Mouse (Mus musculus) midbrain, embryonic 13.5 days (tissue): ENCODE results near the gene Slamf9. TPM values are rescaled to one million over a fixed set of nuclear protein-coding genes. Genes with fewer than 3 reads are reported as not detected.

Source experiments
- ATAC-seq: fragments of 200-750 bp; cut with Nextera tagmentation; 2 replicates; pipeline ENCODE4 v1.8.0; 2017; ENCODE audit warnings: mild to moderate bottlenecking, moderate TSS enrichment, moderate library complexity
- H3K27ac ChIP-seq: fragments of 300-500 bp; sonication (generic); 2 replicates; pipeline ENCODE4 v1.5.1; 2015; ENCODE audit warnings: inconsistent platforms, mild to moderate bottlenecking, moderate library complexity
- H3K27me3 ChIP-seq: fragments of 300-500 bp; sonication (generic); 2 replicates; pipeline ENCODE4 v1.6.1; 2015; ENCODE audit warnings: mild to moderate bottlenecking, inconsistent platforms
- H3K36me3 ChIP-seq: fragments of 300-500 bp; sonication (generic); 2 replicates; pipeline ENCODE4 v1.6.1; 2015; ENCODE audit warnings: mild to moderate bottlenecking, inconsistent platforms
- H3K4me1 ChIP-seq: fragments of 300-500 bp; sonication (generic); replicated peaks from 2 replicates; pipeline ENCODE4 v1.6.1; 2015; ENCODE audit warnings: inconsistent platforms
- H3K4me2 ChIP-seq: fragments of 300-500 bp; sonication (generic); replicated peaks from 2 replicates; pipeline ENCODE4 v1.6.1; 2015; ENCODE audit warnings: moderate library complexity, mild to moderate bottlenecking, inconsistent platforms
- H3K4me3 ChIP-seq: fragments of 300-500 bp; sonication (generic); replicated peaks from 2 replicates; pipeline ENCODE4 v1.5.1; 2015; ENCODE audit warnings: mild to moderate bottlenecking, inconsistent platforms
- H3K9ac ChIP-seq: fragments of 300-500 bp; sonication (generic); replicated peaks from 2 replicates; pipeline ENCODE4 v1.6.1; 2015; ENCODE audit warnings: mild to moderate bottlenecking, inconsistent platforms
- H3K9me3 ChIP-seq: fragments of 300-500 bp; sonication (generic); 2 replicates; pipeline ENCODE4 v1.6.1; 2016; ENCODE audit warnings: mild to moderate bottlenecking, inconsistent platforms
- WGBS: fragments of 180-500 bp; shearing (Covaris S2); methylation state at CpG from one replicate; pipeline ENCODE4 v1.1.7; 2015; 5-methylcytosine and 5-hydroxymethylcytosine counted together
- polyA plus RNA-seq: library from polyadenylated mRNA; unstranded; fragments of >200 nt; fragmentation: Nextera tagmentation; extraction: Ambion mirVana; gene quantifications from 2 replicates; pipeline ENCODE4 v1.2.1, GENCODE M21; 2015

Gene Slamf9
- 0.31 TPM in 1 of 2 replicates, not detected in the other for polyA plus RNA-seq

- H3K27ac ChIP-seq: no peak within 1 kb of the TSS
- no peak within 1 kb of the TSS for H3K4me3 ChIP-seq
- no peaks in the 10 kb centered on the region for H3K4me1 ChIP-seq
- H3K27me3 ChIP-seq: no peaks in the 10 kb centered on the region
- H3K36me3 ChIP-seq: no peaks in the 10 kb centered on the region
- 82% methylated on average over 7 of the region's 7 CpGs for WGBS
- no peak for ATAC-seq
- no peak within 1 kb of the TSS for H3K9ac ChIP-seq
- no peak within 1 kb of the TSS for H3K4me2 ChIP-seq
- no peaks in the 10 kb centered on the region for H3K9me3 ChIP-seq
These were observed at the start of gene Slamf9 for GRCm38 (mm10) chr1:172475054-172475741. TSS of gene Slamf9 (plus strand) at chr1:172475358.

- Histone ChIP-seq H3K4me1 (no peaks in the 10 kb centered on the region), H3K4me3 (no peak overlapping the region), H3K9me3 (no peaks in the 10 kb centered on the region), H3K36me3 (no peaks in the 10 kb centered on the region), H3K27me3 (0 out of 2 replicates have a peak, but pooled peaks cover 3% of the 10 kb centered on the region), H3K27ac (no peak overlapping the region), H3K4me2 (no peak overlapping the region), H3K9ac (no peak overlapping the region)
- WGBS: 52% methylated on average over 1 of the region's 1 CpGs
- no peak for ATAC-seq
These were observed 48.7 kb upstream of the Slamf9 start for GRCm38 (mm10) chr1:172426419-172426818.

DNA sequence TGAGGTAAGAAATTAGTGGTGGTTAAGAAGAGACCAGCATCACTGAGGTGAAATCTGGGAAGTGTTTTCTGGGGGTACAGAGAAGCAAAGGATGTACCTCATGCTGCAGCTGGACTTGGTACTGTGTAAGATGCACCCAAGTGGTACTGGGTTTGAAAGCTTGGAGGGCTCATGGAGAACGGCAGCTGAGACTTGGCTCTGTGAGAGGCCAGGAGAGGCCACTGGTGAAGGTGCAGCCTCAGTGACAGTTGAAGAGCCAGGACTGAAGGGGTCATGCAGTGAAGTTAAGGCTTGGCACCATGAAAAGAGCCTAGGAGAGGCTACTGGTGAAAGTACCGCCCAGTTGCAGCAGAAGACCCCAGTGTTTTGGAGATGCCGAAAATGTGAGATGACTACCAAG, 47.3 kb upstream of the Slamf9 start:
- H3K4me2 ChIP-seq: no peak overlapping the region
- H3K4me3 ChIP-seq: no peak overlapping the region
- no peaks in the 10 kb centered on the region for H3K4me1 ChIP-seq
- no peaks in the 10 kb centered on the region for H3K9me3 ChIP-seq
- no peak for ATAC-seq
- H3K27ac ChIP-seq: no peak overlapping the region
- H3K9ac ChIP-seq: no peak overlapping the region
- 92% methylated on average over 3 of the region's 3 CpGs for WGBS
- H3K36me3 ChIP-seq: no peaks in the 10 kb centered on the region
- 0 out of 2 replicates have a peak, but pooled peaks cover 3% of the 10 kb centered on the region for H3K27me3 ChIP-seq

GRCm38 (mm10) chr1:172428614-172429013, 46.5 kb upstream of the Slamf9 start:
- H3K9ac ChIP-seq: no peak overlapping the region
- ATAC-seq: no peak
- H3K4me3 ChIP-seq: no peak overlapping the region
- no peaks in the 10 kb centered on the region for H3K4me1 ChIP-seq
- 0 out of 2 replicates have a peak, but pooled peaks cover 3% of the 10 kb centered on the region for H3K27me3 ChIP-seq
- no peaks in the 10 kb centered on the region for H3K36me3 ChIP-seq
- WGBS: 94% methylated on average over 1 of the region's 1 CpGs
- no peak overlapping the region for H3K27ac ChIP-seq
- no peaks in the 10 kb centered on the region for H3K9me3 ChIP-seq
- no peak overlapping the region for H3K4me2 ChIP-seq

- no peaks in the 10 kb centered on the region for H3K9me3 ChIP-seq
- H3K27ac ChIP-seq: no peak overlapping the region
- no peaks in the 10 kb centered on the region for H3K4me1 ChIP-seq
- no peaks in the 10 kb centered on the region for H3K36me3 ChIP-seq
- no peak for ATAC-seq
- 0 out of 2 replicates have a peak, but pooled peaks cover 3% of the 10 kb centered on the region for H3K27me3 ChIP-seq
- no peak overlapping the region for H3K9ac ChIP-seq
- WGBS: 61% methylated on average over 9 of the region's 9 CpGs
- no peak overlapping the region for H3K4me3 ChIP-seq
- no peak overlapping the region for H3K4me2 ChIP-seq
These were observed 44.4 kb upstream of the Slamf9 start for GRCm38 (mm10) chr1:172430731-172431220.

DNA sequence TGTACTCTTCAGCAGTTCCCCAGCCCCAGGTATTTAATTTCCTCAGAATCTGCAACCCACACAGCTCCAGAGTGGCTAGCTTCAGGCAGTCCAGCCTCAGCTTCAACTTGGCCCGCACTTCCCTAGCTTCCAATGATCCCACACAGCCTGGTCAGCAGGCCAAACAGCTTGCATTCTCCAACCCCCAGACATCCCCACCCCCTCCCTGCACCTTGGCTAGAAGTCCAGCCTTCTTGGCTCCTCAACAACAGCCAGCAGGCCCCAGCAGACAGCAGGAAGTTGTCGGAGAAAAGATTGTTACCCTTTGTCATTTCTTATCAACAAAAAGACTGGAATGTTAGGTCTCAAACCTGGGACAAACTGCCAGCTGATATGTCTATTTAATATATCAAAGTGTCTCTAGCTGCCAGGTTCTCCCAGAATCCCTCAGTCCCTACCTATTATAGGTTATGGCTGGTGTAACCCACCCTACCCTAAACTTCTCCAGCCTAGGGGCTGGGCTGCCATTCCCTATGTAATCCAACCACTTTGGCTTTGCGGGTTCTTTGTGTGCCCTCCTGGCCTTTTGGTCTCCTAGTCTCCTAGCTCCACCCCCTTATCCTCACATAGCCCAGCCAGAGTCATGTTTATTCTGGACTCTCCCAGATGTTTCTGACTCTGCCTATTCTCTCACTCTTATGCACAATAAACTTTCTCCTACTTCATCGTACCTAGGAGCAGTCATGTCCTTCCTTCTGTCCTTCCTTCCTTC, 43.1 kb upstream of the Slamf9 start:
- Histone ChIP-seq H3K4me1 (no peaks in the 10 kb centered on the region), H3K27me3 (0 out of 2 replicates have a peak, but pooled peaks cover 3% of the 10 kb centered on the region), H3K4me3 (no peak overlapping the region), H3K9ac (no peak overlapping the region), H3K9me3 (no peaks in the 10 kb centered on the region), H3K36me3 (no peaks in the 10 kb centered on the region), H3K27ac (no peak overlapping the region), H3K4me2 (no peak overlapping the region)
- no peak for ATAC-seq
- WGBS: 69% methylated on average over 4 of the region's 4 CpGs

DNA sequence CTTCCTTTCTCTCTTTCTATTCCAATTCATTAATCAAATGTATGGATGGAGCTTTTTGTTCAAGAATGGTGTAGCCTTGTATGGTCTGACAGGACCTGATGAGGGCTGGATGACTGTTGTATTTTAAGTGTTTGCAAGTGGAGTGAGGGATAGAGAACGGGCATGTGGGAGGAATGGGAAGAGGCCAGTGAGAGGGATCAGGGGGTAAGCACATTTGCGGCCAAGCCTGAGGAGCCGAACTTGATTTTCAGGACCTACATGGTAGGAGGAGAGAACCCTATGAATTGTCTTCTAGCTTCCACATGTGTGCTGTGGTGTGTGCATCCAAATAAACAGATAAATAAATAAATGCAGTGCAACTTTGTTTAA, 42.6 kb upstream of the Slamf9 start:
- H3K9ac ChIP-seq: no peak overlapping the region
- H3K36me3 ChIP-seq: no peaks in the 10 kb centered on the region
- H3K9me3 ChIP-seq: no peaks in the 10 kb centered on the region
- no peak overlapping the region for H3K27ac ChIP-seq
- no peaks in the 10 kb centered on the region for H3K4me1 ChIP-seq
- no peak for ATAC-seq
- no peak overlapping the region for H3K4me3 ChIP-seq
- WGBS: 92% methylated on average over 3 of the region's 3 CpGs
- H3K4me2 ChIP-seq: no peak overlapping the region
- H3K27me3 ChIP-seq: 0 out of 2 replicates have a peak, but pooled peaks cover 3% of the 10 kb centered on the region

GRCm38 (mm10) chr1:172433012-172433850, 41.9 kb upstream of the Slamf9 start:
- Histone ChIP-seq H3K4me1 (no peaks in the 10 kb centered on the region), H3K9me3 (no peaks in the 10 kb centered on the region), H3K9ac (no peak overlapping the region), H3K27me3 (0 out of 2 replicates have a peak, but pooled peaks cover 3% of the 10 kb centered on the region), H3K4me2 (no peak overlapping the region), H3K27ac (no peak overlapping the region), H3K4me3 (no peak overlapping the region), H3K36me3 (no peaks in the 10 kb centered on the region)
- 87% methylated on average over 20 of the region's 20 CpGs for WGBS
- no peak for ATAC-seq

- H3K27me3 ChIP-seq: 0 out of 2 replicates have a peak, but pooled peaks cover 3% of the 10 kb centered on the region
- no peak overlapping the region for H3K9ac ChIP-seq
- H3K36me3 ChIP-seq: no peaks in the 10 kb centered on the region
- no peak for ATAC-seq
- no peak overlapping the region for H3K27ac ChIP-seq
- 85% methylated on average over 4 of the region's 4 CpGs for WGBS
- H3K9me3 ChIP-seq: no peaks in the 10 kb centered on the region
- H3K4me1 ChIP-seq: no peaks in the 10 kb centered on the region
- no peak overlapping the region for H3K4me3 ChIP-seq
- H3K4me2 ChIP-seq: no peak overlapping the region
These were observed 41.4 kb upstream of the Slamf9 start for GRCm38 (mm10) chr1:172433851-172434165.

DNA sequence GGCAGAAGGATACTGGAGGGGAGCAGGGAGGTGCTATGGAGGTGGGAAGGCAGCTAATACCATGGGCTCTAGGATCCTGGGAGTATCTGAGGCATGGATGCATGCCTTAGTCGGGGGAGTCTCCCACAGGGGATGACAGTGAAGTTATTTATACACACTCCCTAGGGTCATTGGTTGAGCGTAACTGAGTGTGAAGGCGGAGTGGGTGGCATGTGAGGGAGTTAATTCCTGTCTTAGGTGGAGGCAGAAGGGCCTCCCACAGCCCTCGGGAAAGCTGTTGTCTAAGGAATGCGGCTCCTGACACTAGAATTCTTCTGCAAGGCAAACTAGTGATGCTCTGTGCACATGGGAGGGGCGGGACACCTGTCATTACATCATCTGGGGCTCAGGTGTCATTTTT, 38.4 kb upstream of the Slamf9 start:
- no peak overlapping the region for H3K27ac ChIP-seq
- H3K36me3 ChIP-seq: no peaks in the 10 kb centered on the region
- no peaks in the 10 kb centered on the region for H3K9me3 ChIP-seq
- no peak overlapping the region for H3K4me2 ChIP-seq
- H3K9ac ChIP-seq: no peak overlapping the region
- no peaks in the 10 kb centered on the region for H3K4me1 ChIP-seq
- H3K27me3 ChIP-seq: no peaks in the 10 kb centered on the region
- H3K4me3 ChIP-seq: no peak overlapping the region
- 58% methylated on average over 6 of the region's 6 CpGs for WGBS
- no peak for ATAC-seq

DNA sequence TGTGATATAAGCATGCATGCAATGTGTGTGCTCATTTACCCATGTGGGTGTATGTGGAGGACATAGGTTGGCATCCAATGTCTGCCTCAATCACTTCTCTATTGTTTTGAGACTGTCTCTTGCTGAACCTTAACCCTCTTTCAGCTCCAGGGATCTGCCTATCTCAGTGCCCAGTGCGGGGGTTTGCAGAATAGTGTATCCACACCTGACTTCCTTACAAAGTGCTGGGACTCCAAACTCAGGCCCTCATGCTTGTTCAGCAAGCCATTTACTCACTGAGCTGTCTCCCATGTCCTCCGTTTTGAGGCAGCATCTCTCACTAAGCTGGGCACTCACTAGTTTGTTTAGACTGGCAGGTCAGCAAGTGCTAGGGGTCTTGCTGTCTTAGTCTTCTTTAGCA, 36.5 kb upstream of the Slamf9 start:
- no peaks in the 10 kb centered on the region for H3K9me3 ChIP-seq
- no peak overlapping the region for H3K27ac ChIP-seq
- no peak overlapping the region for H3K9ac ChIP-seq
- no peaks in the 10 kb centered on the region for H3K4me1 ChIP-seq
- no peak overlapping the region for H3K4me2 ChIP-seq
- WGBS: 79% methylated on average over 2 of the region's 2 CpGs
- H3K36me3 ChIP-seq: no peaks in the 10 kb centered on the region
- no peak for ATAC-seq
- no peaks in the 10 kb centered on the region for H3K27me3 ChIP-seq
- H3K4me3 ChIP-seq: no peak overlapping the region

GRCm38 (mm10) chr1:172440521-172440920, 34.6 kb upstream of the Slamf9 start:
- Histone ChIP-seq H3K36me3 (no peaks in the 10 kb centered on the region), H3K27ac (no peak overlapping the region), H3K4me2 (no peak overlapping the region), H3K9ac (no peak overlapping the region), H3K4me3 (no peak overlapping the region), H3K27me3 (no peaks in the 10 kb centered on the region), H3K9me3 (no peaks in the 10 kb centered on the region), H3K4me1 (no peaks in the 10 kb centered on the region)
- 93% methylated on average over 3 of the region's 3 CpGs for WGBS
- no peak for ATAC-seq
